Mouse (Mus musculus) hindbrain, postnatal 0 days (tissue): ENCODE results near the gene Mmp15. TPM values are rescaled to one million over a fixed set of nuclear protein-coding genes. Genes with fewer than 3 reads are reported as not detected.

Experiments used
- ATAC-seq: fragments of 200-750 bp; cut with Nextera tagmentation; 2 replicates; pipeline ENCODE4 v1.8.0; 2017; ENCODE audit warnings: mild to moderate bottlenecking, moderate TSS enrichment, moderate library complexity
- DNase-seq: peaks from one replicate; pipeline ENCODE4 v3.0.0-alpha.2; 2015; ENCODE audit warnings: low spot score
- H3K27ac ChIP-seq: fragments of 300-500 bp; sonication (generic); 2 replicates; pipeline ENCODE4 v1.5.1; 2014; ENCODE audit warnings: mild to moderate bottlenecking
- H3K27me3 ChIP-seq: fragments of 300-500 bp; sonication (generic); 2 replicates; pipeline ENCODE4 v1.6.1; 2014; ENCODE audit warnings: low read length, mixed read lengths; ENCODE audit not compliant: insufficient read depth
- H3K36me3 ChIP-seq: fragments of 300-500 bp; sonication (generic); 2 replicates; pipeline ENCODE4 v1.6.1; 2014; ENCODE audit warnings: low read length, mixed read lengths; ENCODE audit not compliant: insufficient read depth
- H3K4me1 ChIP-seq: fragments of 300-500 bp; sonication (generic); 2 replicates; pipeline ENCODE4 v1.6.1; 2014; ENCODE audit warnings: antibody characterized with exemption, low read length, mixed read lengths; ENCODE audit not compliant: insufficient read depth
- H3K4me2 ChIP-seq: fragments of 300-500 bp; sonication (generic); 2 replicates; pipeline ENCODE4 v1.6.1; 2014; ENCODE audit warnings: low read depth, mild to moderate bottlenecking, low read length, moderate library complexity, mixed read lengths
- H3K4me3 ChIP-seq: fragments of 300-500 bp; sonication (generic); 2 replicates; pipeline ENCODE4 v1.5.1; 2014; ENCODE audit warnings: low read length
- H3K9ac ChIP-seq: fragments of 300-500 bp; sonication (generic); replicated peaks from 2 replicates; pipeline ENCODE4 v1.6.1; 2014; ENCODE audit warnings: mild to moderate bottlenecking, low read length, moderate library complexity, mixed read lengths
- H3K9me3 ChIP-seq: fragments of 300-500 bp; sonication (generic); 2 replicates; pipeline ENCODE4 v1.6.1; 2016; ENCODE audit warnings: low read length, mixed read lengths
- CTCF ChIP-seq: IDR thresholded peaks from 2 replicates; pipeline ENCODE4 v1.5.1; 2016; ENCODE audit warnings: antibody characterized with exemption, control low read depth, low read depth
- WGBS: fragments of 180-500 bp; shearing (Covaris S2); extraction: QIAGEN DNeasy Blood & Tissue Kit; methylation state at CpG from one replicate; pipeline ENCODE4 v1.1.7; 2014; 5-methylcytosine and 5-hydroxymethylcytosine counted together
- polyA plus RNA-seq: library from polyadenylated mRNA; unstranded; fragments of >200 nt; fragmentation: Nextera tagmentation; extraction: Ambion mirVana; gene quantifications from 2 replicates; pipeline ENCODE4 v1.2.1, GENCODE M21; 2015
- total RNA-seq: library from RNA; depleted of rRNA; stranded (reverse); fragments of >200 nt; gene quantifications from 2 replicates; pipeline ENCODE4 v1.2.3, GENCODE M21; 2014

The Mmp15 gene
- total and polyA plus RNA-seq, 2 experiments from 2014 or later, result 14.0 to 72.9 TPM

GRCm38 (mm10) chr8:95330367-95330766, 21.7 kb upstream of the Mmp15 start:
- peak overlapping the region; percentile 79 for H3K4me2 ChIP-seq
- H3K27me3 ChIP-seq, result no peaks in the 10 kb centered on the region
- peaks cover 37% of the 10 kb centered on the region for H3K36me3 ChIP-seq
- 79% methylated on average over 1 of the region's 1 CpGs for WGBS
- H3K9ac ChIP-seq, result peak overlapping the region; percentile 86; the same call in 1 of the 2 replicates
- peak overlapping the region; percentile 63 for H3K4me3 ChIP-seq
- no peak overlapping the region for H3K27ac ChIP-seq
- no peak for TF ChIP-seq CTCF
- DNase-seq, result no peak
- H3K9me3 ChIP-seq, result no peaks in the 10 kb centered on the region
- no peak for ATAC-seq
- peaks cover 11% of the 10 kb centered on the region for H3K4me1 ChIP-seq

GRCm38 (mm10) chr8:95331156-95331719, 20.8 kb upstream of the Mmp15 start:
- under 1% methylated on average over 38 of the region's 38 CpGs for WGBS
- DNase-seq, result peak; percentile 72
- peaks cover 11% of the 10 kb centered on the region for H3K4me1 ChIP-seq

GRCm38 (mm10) chr8:95331720-95332436, 20.2 kb upstream of the Mmp15 start, which contains the start of the genes Zfp319 and Usb1:
Gene Zfp319, minus strand, starts transcription at chr8:95331950.
Gene Usb1, plus strand, starts transcription at chr8:95332284.
- 3% methylated on average over 66 of the region's 80 CpGs for WGBS
- peak within 1 kb of the TSS; percentile 63 for H3K4me3 ChIP-seq
- peak within 1 kb of the TSS; percentile 86 for H3K9ac ChIP-seq
- peaks cover 11% of the 10 kb centered on the region for H3K4me1 ChIP-seq
- H3K4me2 ChIP-seq, result peak within 1 kb of the TSS; percentile 79
- no peaks in the 10 kb centered on the region for H3K9me3 ChIP-seq
- ATAC-seq (peak; percentile 93), DNase-seq (peak; percentile 95)
- no peaks in the 10 kb centered on the region for H3K27me3 ChIP-seq
- H3K36me3 ChIP-seq, result peaks cover 24% of the 10 kb centered on the region
- TF ChIP-seq CTCF, result peak; percentile 76
- H3K27ac ChIP-seq, result peak within 1 kb of the TSS; percentile 92

More at GRCm38 (mm10) chr8:95331156-95331719, 20.8 kb upstream of the Mmp15 start:
- peak; percentile 22; the same call in 1 of the 2 replicates for TF ChIP-seq CTCF
- peak overlapping the region; percentile 63 for H3K4me3 ChIP-seq
- H3K4me2 ChIP-seq, result peak overlapping the region; percentile 79
- peak overlapping the region; percentile 92 for H3K27ac ChIP-seq
- H3K36me3 ChIP-seq, result peaks cover 31% of the 10 kb centered on the region
- H3K27me3 ChIP-seq, result no peaks in the 10 kb centered on the region
- peak overlapping the region; percentile 86 for H3K9ac ChIP-seq
- no peaks in the 10 kb centered on the region for H3K9me3 ChIP-seq
- ATAC-seq, result peak; percentile 50

- Histone ChIP-seq H3K4me1 (peaks cover 11% of the 10 kb centered on the region), H3K4me3 (peak overlapping the region; percentile 63)
- no peak for DNase-seq
Measured at GRCm38 (mm10) chr8:95332437-95333199, 19.4 kb upstream of the Mmp15 start.

GRCm38 (mm10) chr8:95335706-95336105, 16.4 kb upstream of the Mmp15 start:
- 90% methylated on average over 1 of the region's 1 CpGs for WGBS
- no peaks in the 10 kb centered on the region for H3K27me3 ChIP-seq
- H3K4me1 ChIP-seq, result no peaks in the 10 kb centered on the region; the same call in 1 of the 2 replicates
- TF ChIP-seq CTCF, result no peak
- H3K9ac ChIP-seq, result no peak overlapping the region
- no peak for DNase-seq
- no peaks in the 10 kb centered on the region for H3K9me3 ChIP-seq
- no peak overlapping the region for H3K4me3 ChIP-seq
- H3K4me2 ChIP-seq, result no peak overlapping the region
- no peak for ATAC-seq
- H3K27ac ChIP-seq, result no peak overlapping the region
- peaks cover 18% of the 10 kb centered on the region; the same call in 1 of the 2 replicates for H3K36me3 ChIP-seq

More at GRCm38 (mm10) chr8:95332437-95333199, 19.4 kb upstream of the Mmp15 start:
- Histone ChIP-seq H3K27me3 (no peaks in the 10 kb centered on the region), H3K27ac (peak overlapping the region; percentile 92), H3K4me2 (peak overlapping the region; percentile 79), H3K9ac (peak overlapping the region; percentile 86), H3K9me3 (no peaks in the 10 kb centered on the region), H3K36me3 (peaks cover 18% of the 10 kb centered on the region)
- WGBS, result 21% methylated on average over 21 of the region's 21 CpGs
- TF ChIP-seq CTCF, result no peak
- ATAC-seq, result no peak

GRCm38 (mm10) chr8:95336363-95336762, 15.7 kb upstream of the Mmp15 start:
- H3K4me3 ChIP-seq, result no peak overlapping the region
- DNase-seq, result no peak
- ATAC-seq, result no peak
- no peak overlapping the region for H3K27ac ChIP-seq
- no peaks in the 10 kb centered on the region for H3K4me1 ChIP-seq
- H3K9ac ChIP-seq, result no peak overlapping the region
- no peaks in the 10 kb centered on the region for H3K9me3 ChIP-seq
- no peak for TF ChIP-seq CTCF
- H3K36me3 ChIP-seq, result peaks cover 22% of the 10 kb centered on the region; the same call in 1 of the 2 replicates
- H3K4me2 ChIP-seq, result no peak overlapping the region
- no peaks in the 10 kb centered on the region for H3K27me3 ChIP-seq
